18 mouse cellular contexts compared by ENCODE assay signal in the genomic region with DNA sequence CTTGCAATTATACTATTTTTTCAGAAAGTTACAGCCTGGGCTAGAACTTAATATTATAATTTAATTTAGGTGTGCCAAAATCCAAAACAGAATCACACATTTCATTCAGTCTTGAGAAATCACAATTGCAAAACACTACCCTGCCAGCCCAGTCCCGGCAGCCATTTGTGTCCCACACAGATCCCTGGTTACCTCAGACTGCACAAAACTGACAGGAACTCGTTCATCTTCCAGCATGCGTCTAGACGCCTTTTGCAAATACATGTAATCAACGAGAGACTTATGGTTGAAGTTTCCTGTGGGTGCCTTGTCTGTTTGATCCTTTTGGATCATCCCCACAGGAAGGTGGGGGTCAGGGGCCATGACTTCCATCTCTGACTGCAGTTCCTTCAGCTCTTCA. TPM values are rescaled to one million over a fixed set of nuclear protein-coding genes. Genes with fewer than 3 reads are reported as not detected.
DNase-seq lines count a peak whose midpoint lies in the region; ATAC-seq lines count a peak whose summit lies in the region.
"Had no signal": no experiment of that assay in that cellular context is flagged by ENCODE, and none has a peak within 500 bp of the region (broad histone marks: within the 10 kb centered on the region; RNA-seq: fewer than 3 reads in every experiment).

No protein-coding gene starts in this region.

- peak overlapping the region; percentile 24; the same call in 1 of the 2 replicates for H3K27ac ChIP-seq in limb, embryonic 15.5 days
- no peak overlapping the region for H3K27ac ChIP-seq in limb, embryonic 10.5 days
- H3K27ac ChIP-seq in heart, embryonic 14.5 days (replicated peaks in 1 of 2; ENCODE audit: control insufficient read depth in 1 of 2, insufficient read depth in 1 of 2, low read depth in 2 of 2, low read length in 2 of 2), result peak overlapping the region; percentile 92 to 94
- H3K27ac ChIP-seq: liver, embryonic 15.5 days; midbrain, embryonic 12.5 days had no signal

- no peak overlapping the region for H3K9ac ChIP-seq in limb, embryonic 15.5 days
- H3K9ac ChIP-seq in heart, embryonic 14.5 days (ENCODE audit: low read length), result peak overlapping the region; percentile 71
- H3K9ac ChIP-seq: liver, embryonic 15.5 days; midbrain, embryonic 12.5 days had no signal

- H3K9me3 ChIP-seq in limb, embryonic 15.5 days, result no peaks in the 10 kb centered on the region
- no peaks in the 10 kb centered on the region for H3K9me3 ChIP-seq in limb, embryonic 10.5 days (replicated peaks)
- no peaks in the 10 kb centered on the region for H3K9me3 ChIP-seq in heart, embryonic 14.5 days (ENCODE audit: control insufficient read depth, low read length)
- H3K9me3 ChIP-seq: liver, embryonic 15.5 days; midbrain, embryonic 12.5 days had no signal

- H3K4me3 ChIP-seq in limb, embryonic 15.5 days, result no peak overlapping the region
- no peak overlapping the region for H3K4me3 ChIP-seq in limb, embryonic 10.5 days
- peak overlapping the region; percentile 45 to 52 for H3K4me3 ChIP-seq in heart, embryonic 14.5 days (ENCODE audit: control insufficient read depth in 1 of 2, insufficient read depth in 1 of 2, low read depth in 1 of 2, low read length in 2 of 2)
- H3K4me3 ChIP-seq: liver, embryonic 15.5 days; midbrain, embryonic 12.5 days had no signal

- no peak for ATAC-seq in limb, embryonic 15.5 days (ENCODE audit: insufficient number of reproducible peaks, low FRiP score, low TSS enrichment, low read depth)
- ATAC-seq in heart, embryonic 14.5 days (ENCODE audit: insufficient number of reproducible peaks, insufficient read depth, low FRiP score, low read depth), result no peak
- ATAC-seq: activated CD4-positive, CD25-positive, alpha-beta regulatory T cell, adult 4 months; hindbrain, embryonic 16.5 days had no signal

- peaks cover 6% of the 10 kb centered on the region; the same call in 1 of the 2 replicates for H3K27me3 ChIP-seq in limb, embryonic 15.5 days
- no peaks in the 10 kb centered on the region for H3K27me3 ChIP-seq in limb, embryonic 10.5 days (ENCODE audit: low read depth, poor library complexity, severe bottlenecking)
- no peaks in the 10 kb centered on the region for H3K27me3 ChIP-seq in heart, embryonic 14.5 days (ENCODE audit: control insufficient read depth, insufficient read depth, low read length)
- H3K27me3 ChIP-seq: liver, embryonic 15.5 days; midbrain, embryonic 12.5 days had no signal

- DNase-seq in adrenal gland, postnatal 14 days, result peak; percentile 22
- DNase-seq in adrenal gland, postnatal 4 days (ENCODE audit: low spot score in 2 of 2), result no peak
- no peak for DNase-seq in limb, embryonic 10.5 days (ENCODE audit: low spot score)
- DNase-seq in skeletal muscle tissue, adult 2 months (ENCODE audit: low read depth, low spot score), result peak; percentile 13
- DNase-seq in kidney, adult 18-20 months, result no peak
- DNase-seq: cerebellum, postnatal 10 days; kidney, adult 11 months; kidney, postnatal 36 days; lung, postnatal 36 days; right cerebral cortex, postnatal 14 days; thymus, postnatal 25 days had no signal

- H3K36me3 ChIP-seq in limb, embryonic 15.5 days, result no peaks in the 10 kb centered on the region
- H3K36me3 ChIP-seq in limb, embryonic 10.5 days, result no peaks in the 10 kb centered on the region
- peaks cover 12% of the 10 kb centered on the region for H3K36me3 ChIP-seq in heart, embryonic 14.5 days (ENCODE audit: control insufficient read depth, insufficient read depth, low read length)
- H3K36me3 ChIP-seq: liver, embryonic 15.5 days; midbrain, embryonic 12.5 days had no signal

- no peak overlapping the region for H3K4me2 ChIP-seq in limb, embryonic 15.5 days
- peak overlapping the region; percentile 64 for H3K4me2 ChIP-seq in heart, embryonic 14.5 days (ENCODE audit: low read length)
- H3K4me2 ChIP-seq: liver, embryonic 15.5 days; midbrain, embryonic 12.5 days had no signal

- H3K4me1 ChIP-seq in limb, embryonic 15.5 days, result no peaks in the 10 kb centered on the region
- 0 out of 2 replicates have a peak, but pooled peaks cover 3% of the 10 kb centered on the region for H3K4me1 ChIP-seq in limb, embryonic 10.5 days
- peaks cover 3 to 5% of the 10 kb centered on the region in 2 experiments; a peak in 3 of 4 replicates for H3K4me1 ChIP-seq in heart, embryonic 14.5 days (ENCODE audit: control insufficient read depth in 2 of 2, insufficient read depth in 2 of 2, low read length in 2 of 2)
- H3K4me1 ChIP-seq: midbrain, embryonic 12.5 days had no signal

- 56% methylated on average over 5 of the region's 5 CpGs for WGBS in limb, embryonic 15.5 days
- WGBS in limb, embryonic 10.5 days, result 61% methylated on average over 5 of the region's 5 CpGs
- 19% methylated on average over 5 of the region's 5 CpGs for WGBS in heart, embryonic 14.5 days

RNA-seq across cellular contexts. Expression of a gene that starts 0.5 kb away (rescaled TPM):
- not detected in 2 replicates for total RNA-seq in adrenal gland, postnatal 14 days (2021)
- 1 to 10 TPM; 1.3 to 5.1 TPM for total RNA-seq in adrenal gland, postnatal 4 days (2021)
- 7.2 and 17.3 TPM in 2 replicates for polyA plus RNA-seq in limb, embryonic 15.5 days (2015; fragmentation: Nextera tagmentation; extraction: Ambion mirVana)
- polyA plus RNA-seq in limb, embryonic 10.5 days (2016; fragmentation: Nextera tagmentation; extraction: Ambion mirVana), result 0.13 TPM in 1 of 2 replicates, not detected in the other
- polyA plus RNA-seq in heart, embryonic 14.5 days (2014; fragmentation: Nextera tagmentation; extraction: Ambion mirVana), result 21.7 and 23.0 TPM in 2 replicates
- total RNA-seq: layer of hippocampus, postnatal 25 days had no signal
- polyA plus RNA-seq: activated CD4-positive, CD25-positive, alpha-beta regulatory T cell, adult 4 months; hindbrain, embryonic 16.5 days; midbrain, embryonic 12.5 days had no signal

RNA-seq across cellular contexts. Expression of a gene that starts 41.6 kb away (rescaled TPM):
- total RNA-seq in adrenal gland, postnatal 14 days (2021), result 82.2 and 89.5 TPM in 2 replicates
- 100 to 1,000 TPM in 1 of 2 experiments, 10 to 100 TPM in 1; 97.3 to 105 TPM for total RNA-seq in adrenal gland, postnatal 4 days (2021)
- 85.2 and 108 TPM in 2 replicates for polyA plus RNA-seq in limb, embryonic 15.5 days (2015; fragmentation: Nextera tagmentation; extraction: Ambion mirVana)
- polyA plus RNA-seq in limb, embryonic 10.5 days (2016; fragmentation: Nextera tagmentation; extraction: Ambion mirVana), result 24.0 and 27.5 TPM in 2 replicates
- 57.9 and 65.1 TPM in 2 replicates for polyA plus RNA-seq in heart, embryonic 14.5 days (2014; fragmentation: Nextera tagmentation; extraction: Ambion mirVana)

RNA-seq across cellular contexts. Expression of a gene that starts 46.6 kb away (rescaled TPM):
- total RNA-seq in adrenal gland, postnatal 14 days (2021), result 62.9 and 63.4 TPM in 2 replicates
- total RNA-seq in adrenal gland, postnatal 4 days (2021), result 10 to 100 TPM; 57.1 to 59.1 TPM
- polyA plus RNA-seq in limb, embryonic 15.5 days (2015; fragmentation: Nextera tagmentation; extraction: Ambion mirVana), result 77.0 and 81.4 TPM in 2 replicates
- polyA plus RNA-seq in limb, embryonic 10.5 days (2016; fragmentation: Nextera tagmentation; extraction: Ambion mirVana), result 85.0 and 96.2 TPM in 2 replicates
- 74.4 and 76.3 TPM in 2 replicates for polyA plus RNA-seq in heart, embryonic 14.5 days (2014; fragmentation: Nextera tagmentation; extraction: Ambion mirVana)

Comparison
In these comparisons a context has a peak if more than half of its experiments do, and no peak if none do; other contexts are left out.
1. DNase-seq: peak in adrenal gland, postnatal 14 days (single experiment) and skeletal muscle tissue, adult 2 months (single experiment); none in adrenal gland, postnatal 4 days (0 of 2), limb, embryonic 10.5 days (single experiment) and kidney, adult 18-20 months (single experiment).
2. H3K4me3 ChIP-seq: peak in heart, embryonic 14.5 days (2 of 2); none in limb, embryonic 15.5 days (single experiment) and limb, embryonic 10.5 days (single experiment).